Mouse (Mus musculus) brain, embryonic 14.5 days (tissue): ENCODE data around the gene Nudt15. TPM values are rescaled to one million over a fixed set of nuclear protein-coding genes. Genes with fewer than 3 reads are reported as not detected.

Experiments
- DNase-seq: peaks from one replicate; pipeline ENCODE4 v3.0.0-alpha.2; 2011; ENCODE audit warnings: low read depth
- CTCF ChIP-seq: fragments of 200-500 bp; IDR thresholded peaks from 2 replicates; pipeline ENCODE4 v1.5.1; 2012; ENCODE audit warnings: inconsistent platforms, mild to moderate bottlenecking, moderate library complexity, borderline replicate concordance; ENCODE audit not compliant: insufficient read depth, insufficient read length; ENCODE audit errors: extremely low read depth
- POLR2A ChIP-seq: fragments of 200-500 bp; IDR thresholded peaks from 2 replicates; pipeline ENCODE4 v1.6.1; 2012; ENCODE audit warnings: mild to moderate bottlenecking, inconsistent platforms, borderline replicate concordance; ENCODE audit not compliant: poor library complexity, insufficient read depth, insufficient read length, severe bottlenecking; ENCODE audit errors: extremely low read depth
- polyA plus RNA-seq: library from polyadenylated mRNA; depleted of rRNA; stranded (reverse); fragments of >200 nt; gene quantifications from 2 replicates; pipeline ENCODE4 v1.2.3, GENCODE M21; 2012; rRNA removed

Nudt15 gene
- polyA plus RNA-seq, 1 experiment = 4.8 TPM

- TF ChIP-seq POLR2A = no peak
- TF ChIP-seq CTCF = no peak
- DNase-seq = no peak
Measured at GRCm38 (mm10) chr14:73483516-73484229, 64.4 kb downstream of the Nudt15 start.

- DNase-seq = peak; percentile 64
- no peak for TF ChIP-seq POLR2A
Measured at GRCm38 (mm10) chr14:73479771-73480170, 68.3 kb downstream of the Nudt15 start.

- TF ChIP-seq CTCF (no peak), POLR2A (no peak)
- DNase-seq = no peak
Measured at GRCm38 (mm10) chr14:73478321-73478720, 69.7 kb downstream of the Nudt15 start.

- no peak for DNase-seq
- TF ChIP-seq POLR2A (no peak), CTCF (no peak)
Measured at GRCm38 (mm10) chr14:73477077-73477476, 71.0 kb downstream of the Nudt15 start.

GRCm38 (mm10) chr14:73476361-73476934 is 71.6 kb downstream of the Nudt15 start:
- DNase-seq = peak; percentile 86
- TF ChIP-seq POLR2A (no peak), CTCF (no peak)

GRCm38 (mm10) chr14:73475506-73475905 is 72.5 kb downstream of the Nudt15 start:
- DNase-seq = no peak

GRCm38 (mm10) chr14:73474636-73475093 is 73.4 kb downstream of the Nudt15 start:
- no peak for TF ChIP-seq POLR2A
- TF ChIP-seq CTCF = peak; percentile 47; the same call in 1 of the 2 replicates
- peak; percentile 81 for DNase-seq

More at GRCm38 (mm10) chr14:73475506-73475905, 72.5 kb downstream of the Nudt15 start:
- TF ChIP-seq CTCF (no peak), POLR2A (no peak)

GRCm38 (mm10) chr14:73473670-73474460 is 74.2 kb downstream of the Nudt15 start:
- TF ChIP-seq POLR2A (no peak), CTCF (no peak)
- peak; percentile 81 for DNase-seq

- peak; percentile 67 for DNase-seq
- TF ChIP-seq CTCF = no peak
- no peak for TF ChIP-seq POLR2A
Measured at GRCm38 (mm10) chr14:73472205-73472604, 75.8 kb downstream of the Nudt15 start.

GRCm38 (mm10) chr14:73470593-73470992 is 77.4 kb downstream of the Nudt15 start:
- TF ChIP-seq POLR2A (no peak), CTCF (no peak)

GRCm38 (mm10) chr14:73469506-73469905 is 78.5 kb downstream of the Nudt15 start:
- DNase-seq = peak; percentile 91

More at GRCm38 (mm10) chr14:73470593-73470992, 77.4 kb downstream of the Nudt15 start:
- no peak for DNase-seq

More at GRCm38 (mm10) chr14:73469506-73469905, 78.5 kb downstream of the Nudt15 start:
- TF ChIP-seq CTCF = no peak
- no peak for TF ChIP-seq POLR2A

Other genes with a start within 250 kb of the Nudt15 start
- 31.1 and 38.2 TPM in 2 replicates for gene Rb1, start 222.4 kb downstream of the Nudt15 start, polyA plus RNA-seq
- gene Itm2b, start 163.0 kb downstream of the Nudt15 start, polyA plus RNA-seq = 371 and 377 TPM in 2 replicates
- 47.9 and 52.2 TPM in 2 replicates for gene Med4, start 38.2 kb downstream of the Nudt15 start, polyA plus RNA-seq
- gene Sucla2, start 22.9 kb downstream of the Nudt15 start, polyA plus RNA-seq = 46.0 and 52.8 TPM in 2 replicates
- gene Gm21750, start 113.0 kb upstream of the Nudt15 start, polyA plus RNA-seq = not detected in 2 replicates